Mouse (Mus musculus) regulatory T cell (primary cell): ENCODE data around the gene Camk1d.
"Not testable (repeated sequence)": the region's sequence is repeated elsewhere in the genome, so short reads cannot be mapped to it uniquely, and the experiment has no call there.

Source experiments
- in situ Hi-C: fragments of 300-600 bp; cut with MboI, MseI; formaldehyde crosslinking; loops from one replicate; pipeline ENCODE4 v1.15.1; 2025; ENCODE audit warnings: high pct_unique_total_duplicates

Gene Camk1d

DNA sequence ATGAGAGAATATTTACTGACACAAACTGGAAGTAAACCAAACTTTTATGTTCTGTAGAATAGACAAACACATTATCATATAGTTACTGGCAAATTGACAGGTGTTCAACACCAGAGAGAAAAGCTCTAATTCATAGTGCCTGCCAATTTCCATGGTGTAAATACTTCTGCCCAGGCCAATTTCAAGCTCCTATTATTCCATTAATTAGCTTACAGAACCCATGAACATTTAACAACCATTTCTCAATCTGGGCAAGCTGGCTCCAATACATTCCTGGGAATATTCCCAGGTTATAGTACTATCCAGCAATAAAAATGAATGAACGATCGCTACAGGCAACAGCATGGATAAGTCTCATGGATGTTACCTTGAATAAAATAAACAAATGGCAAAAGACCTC is 452.0 kb downstream of the Camk1d start:
- in situ Hi-C loops = no loop called here

GRCm38 (mm10) chr2:5258250-5258649 is 456.1 kb downstream of the Camk1d start:
- in situ Hi-C loops = loop anchor here (10.0 kb wide), 1 partner anchor 563 kb away; no protein-coding TSS in a partner anchor

DNA sequence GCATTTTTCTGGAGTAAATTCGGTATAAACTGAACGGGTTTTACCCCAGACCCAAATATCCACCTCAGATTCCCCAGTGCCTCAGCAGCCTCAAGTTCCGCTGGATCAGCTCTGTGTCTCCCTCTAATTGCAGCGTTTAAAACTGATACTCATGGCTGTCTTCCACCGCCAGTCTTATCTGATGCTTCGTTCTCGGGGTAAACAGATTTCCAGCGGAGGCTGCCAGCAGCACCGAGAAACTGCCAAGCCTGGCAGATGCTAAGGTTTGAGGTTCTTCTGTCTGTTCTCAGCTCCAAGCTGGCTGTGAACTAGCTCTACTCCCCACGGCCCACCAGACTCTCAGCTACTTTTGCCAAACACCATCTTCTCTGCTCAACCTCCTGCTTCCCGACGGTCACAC is 464.3 kb downstream of the Camk1d start:
- in situ Hi-C loops = loop anchor here (10.0 kb wide), 1 partner anchor 555 kb away; no protein-coding TSS in a partner anchor

- in situ Hi-C loops = not testable (repeated sequence)
These were observed 465.1 kb downstream of the Camk1d start for GRCm38 (mm10) chr2:5249199-5249598.
